Mouse (Mus musculus) layer of hippocampus, postnatal 36 days (tissue): ENCODE results near the gene Hacl1. TPM values are rescaled to one million over a fixed set of nuclear protein-coding genes. Genes with fewer than 3 reads are reported as not detected.
"Not testable (repeated sequence)": the region's sequence is repeated elsewhere in the genome, so short reads cannot be mapped to it uniquely, and the experiment has no call there.

ENCODE experiments used
- DNase-seq, 2 experiments: peaks; one replicate each; pipeline ENCODE4 v3.0.0; 2022
- total RNA-seq, 2 experiments: library from RNA; stranded (reverse); gene quantifications; 2 replicates each; pipeline ENCODE4 v1.2.3; 2021

The Hacl1 gene
- total RNA-seq, 2 experiments from 2014 or later, result 6.6 to 9.8 TPM

- no peak for DNase-seq
Measured at GRCm38 (mm10) chr14:31630677-31631076, 10.4 kb downstream of the Hacl1 start.

- no peak for DNase-seq
Measured at GRCm38 (mm10) chr14:31622748-31623147, 18.3 kb downstream of the Hacl1 start.

GRCm38 (mm10) chr14:31620591-31621223, 20.4 kb downstream of the Hacl1 start:
- no peak for DNase-seq

- no peak for DNase-seq
Measured at GRCm38 (mm10) chr14:31617997-31618396, 23.1 kb downstream of the Hacl1 start.

- peak in 1 of 2 experiments; percentile 3 for DNase-seq
Measured at GRCm38 (mm10) chr14:31617204-31617603, 23.9 kb downstream of the Hacl1 start.

GRCm38 (mm10) chr14:31613671-31614070, 27.4 kb downstream of the Hacl1 start:
- DNase-seq, result no peak

- DNase-seq, result no peak
Measured at GRCm38 (mm10) chr14:31611986-31612385, 29.1 kb downstream of the Hacl1 start.

- no peak for DNase-seq
Measured at GRCm38 (mm10) chr14:31605514-31605913, 35.6 kb downstream of the Hacl1 start.

- no peak for DNase-seq
Measured at GRCm38 (mm10) chr14:31604916-31605315, 36.2 kb downstream of the Hacl1 start.

- DNase-seq, result not testable (repeated sequence)
Measured at GRCm38 (mm10) chr14:31602616-31602979, 38.5 kb downstream of the Hacl1 start.

- no peak for DNase-seq
Measured at GRCm38 (mm10) chr14:31601908-31602615, 39.0 kb downstream of the Hacl1 start.

- no peak for DNase-seq
Measured at GRCm38 (mm10) chr14:31597446-31597845, 43.6 kb downstream of the Hacl1 start.

- DNase-seq, result no peak
Measured at GRCm38 (mm10) chr14:31596408-31596807, 44.7 kb downstream of the Hacl1 start.

- no peak for DNase-seq
Measured at GRCm38 (mm10) chr14:31594693-31595092, 46.4 kb downstream of the Hacl1 start.

GRCm38 (mm10) chr14:31593036-31593435, 48.0 kb downstream of the Hacl1 start:
- no peak for DNase-seq

GRCm38 (mm10) chr14:31591243-31591642, 49.8 kb downstream of the Hacl1 start, which contains the start of gene Colq:
Gene Colq (minus strand): TSS chr14:31591343.
- DNase-seq, result no peak

- DNase-seq, result no peak
Measured at GRCm38 (mm10) chr14:31586451-31586850, 54.6 kb downstream of the Hacl1 start.

- DNase-seq, result no peak
Measured at GRCm38 (mm10) chr14:31583082-31583481, 58.0 kb downstream of the Hacl1 start.

GRCm38 (mm10) chr14:31577966-31578735, 62.9 kb downstream of the Hacl1 start:
- no peak for DNase-seq

- DNase-seq, result no peak
Measured at GRCm38 (mm10) chr14:31576846-31577697, 64.0 kb downstream of the Hacl1 start.

- DNase-seq, result no peak
Measured at GRCm38 (mm10) chr14:31575866-31576265, 65.2 kb downstream of the Hacl1 start.

GRCm38 (mm10) chr14:31574903-31575665, 66.0 kb downstream of the Hacl1 start:
- no peak for DNase-seq
